Mouse (Mus musculus) adrenal gland, adult 2 months (tissue): ENCODE results near the gene Gm20388. TPM values are rescaled to one million over a fixed set of nuclear protein-coding genes. Genes with fewer than 3 reads are reported as not detected.
A peak's percentile ranks its signal among the peaks of the same experiment; 100 is the strongest.

Experiments used
- DNase-seq: peaks from one replicate; pipeline ENCODE4 v3.0.0; 2021
- polyA plus RNA-seq: library from polyadenylated mRNA; depleted of rRNA; stranded (reverse); fragments of >200 nt; gene quantifications from 2 replicates; pipeline ENCODE4 v1.2.3, GENCODE M21; 2012
- total RNA-seq, 2 experiments: library from RNA; stranded (reverse); gene quantifications; 2 replicates each; pipeline ENCODE4 v1.2.3; 2021

Gene Gm20388
- total and polyA plus RNA-seq, 3 experiments, result 5.9 to 50.1 (median 9.9) TPM

GRCm38 (mm10) chr8:122670001-122670400, 2759.4 kb downstream of the Gm20388 start:
- DNase-seq, result no peak

- DNase-seq, result no peak
Observed at GRCm38 (mm10) chr8:122670718-122671117, 2760.1 kb downstream of the Gm20388 start.

- DNase-seq, result no peak
Observed at GRCm38 (mm10) chr8:122671894-122672293, 2761.3 kb downstream of the Gm20388 start.

- no peak for DNase-seq
Observed at GRCm38 (mm10) chr8:122673989-122674388, 2763.3 kb downstream of the Gm20388 start.

- no peak for DNase-seq
Observed at GRCm38 (mm10) chr8:122674999-122675398, 2764.4 kb downstream of the Gm20388 start.

- no peak for DNase-seq
Observed at GRCm38 (mm10) chr8:122675596-122676420, 2765.2 kb downstream of the Gm20388 start.

- DNase-seq, result peak; percentile 63
Observed at GRCm38 (mm10) chr8:122676621-122677480, 2766.2 kb downstream of the Gm20388 start.

- DNase-seq, result peak; percentile 31
Observed at GRCm38 (mm10) chr8:122677481-122678021, 2766.9 kb downstream of the Gm20388 start.

GRCm38 (mm10) chr8:122678061-122678895, 2767.6 kb downstream of the Gm20388 start:
- peak; percentile 88 for DNase-seq

GRCm38 (mm10) chr8:122678896-122679210, 2768.2 kb downstream of the Gm20388 start:
- no peak for DNase-seq

GRCm38 (mm10) chr8:122679325-122679920, 2768.8 kb downstream of the Gm20388 start:
- DNase-seq, result no peak

- no peak for DNase-seq
Observed at GRCm38 (mm10) chr8:122680171-122680570, 2769.5 kb downstream of the Gm20388 start.

GRCm38 (mm10) chr8:122682820-122683219, 2772.2 kb downstream of the Gm20388 start:
- no peak for DNase-seq

- DNase-seq, result no peak
Observed at GRCm38 (mm10) chr8:122685097-122685861, 2774.6 kb downstream of the Gm20388 start.

- DNase-seq, result no peak
Observed at GRCm38 (mm10) chr8:122686879-122687278, 2776.2 kb downstream of the Gm20388 start.

GRCm38 (mm10) chr8:122689315-122689714, 2778.7 kb downstream of the Gm20388 start:
- DNase-seq, result no peak

GRCm38 (mm10) chr8:122691018-122691417, 2780.4 kb downstream of the Gm20388 start:
- DNase-seq, result peak; percentile 70

GRCm38 (mm10) chr8:122692152-122692551, 2781.5 kb downstream of the Gm20388 start:
- DNase-seq, result no peak

- DNase-seq, result peak; percentile 34
Observed at GRCm38 (mm10) chr8:122695438-122696042, 2784.9 kb downstream of the Gm20388 start.

GRCm38 (mm10) chr8:122697181-122697581, 2786.5 kb downstream of the Gm20388 start:
- peak; percentile 46 for DNase-seq
